Mouse (Mus musculus) hindbrain, embryonic 15.5 days (tissue): Measurements from ENCODE around the gene Jam3. TPM values are rescaled to one million over a fixed set of nuclear protein-coding genes. Genes with fewer than 3 reads are reported as not detected.

Experiments used
- ATAC-seq: fragments of 200-750 bp; cut with Nextera tagmentation; 2 replicates; pipeline ENCODE4 v1.8.0; 2017; ENCODE audit warnings: low read depth, moderate number of reproducible peaks, moderate TSS enrichment; ENCODE audit not compliant: low FRiP score
- H3K27ac ChIP-seq: fragments of 300-500 bp; sonication (generic); replicated peaks from 2 replicates; pipeline ENCODE4 v1.5.1; 2015; ENCODE audit warnings: mild to moderate bottlenecking, inconsistent platforms
- H3K27me3 ChIP-seq: fragments of 300-500 bp; sonication (generic); 2 replicates; pipeline ENCODE4 v1.6.1; 2015; ENCODE audit warnings: control low read depth, inconsistent platforms
- H3K36me3 ChIP-seq: fragments of 300-500 bp; sonication (generic); 2 replicates; pipeline ENCODE4 v1.6.1; 2015; ENCODE audit warnings: control low read depth, inconsistent platforms
- H3K4me1 ChIP-seq: fragments of 300-500 bp; sonication (generic); replicated peaks from 2 replicates; pipeline ENCODE4 v1.6.1; 2015; ENCODE audit warnings: control low read depth, inconsistent platforms
- H3K4me2 ChIP-seq: fragments of 300-500 bp; sonication (generic); 2 replicates; pipeline ENCODE4 v1.6.1; 2015; ENCODE audit warnings: moderate library complexity, mild to moderate bottlenecking, inconsistent platforms
- H3K4me3 ChIP-seq: fragments of 300-500 bp; sonication (generic); 2 replicates; pipeline ENCODE4 v1.5.1; 2015; ENCODE audit warnings: mild to moderate bottlenecking, inconsistent platforms
- H3K9ac ChIP-seq: fragments of 300-500 bp; sonication (generic); 2 replicates; pipeline ENCODE4 v1.6.1; 2015; ENCODE audit warnings: inconsistent platforms
- H3K9me3 ChIP-seq: fragments of 300-500 bp; sonication (generic); 2 replicates; pipeline ENCODE4 v1.6.1; 2016; ENCODE audit warnings: control low read depth, inconsistent platforms
- WGBS: fragments of 180-500 bp; shearing (Covaris S2); methylation state at CpG from one replicate; pipeline ENCODE4 v1.1.7; 2015; 5-methylcytosine and 5-hydroxymethylcytosine counted together
- polyA plus RNA-seq: library from polyadenylated mRNA; unstranded; fragments of >200 nt; fragmentation: Nextera tagmentation; extraction: Ambion mirVana; gene quantifications from 2 replicates; pipeline ENCODE4 v1.2.1, GENCODE M21; 2015

The Jam3 gene
- polyA plus RNA-seq, 1 experiment from 2014 or later: 46.7 TPM

DNA sequence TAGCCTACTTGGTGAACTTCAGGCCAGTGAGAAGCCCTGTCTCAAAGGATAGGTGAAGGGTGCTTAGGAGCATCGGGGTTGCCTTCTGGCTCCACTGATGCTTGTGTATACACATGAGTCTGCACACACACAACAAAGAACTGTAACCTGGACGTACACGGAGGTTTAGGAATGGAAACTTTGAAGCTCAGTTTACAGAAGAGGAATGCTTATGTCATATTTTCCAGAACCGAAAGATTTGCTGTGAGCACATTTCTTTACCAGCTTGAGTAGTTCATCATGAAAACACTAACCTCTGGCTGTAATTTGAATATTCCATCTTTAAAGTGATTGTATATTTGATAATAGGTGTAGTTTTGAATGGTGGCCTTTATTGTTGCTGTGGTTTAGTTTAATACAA is 84.3 kb downstream of the Jam3 start:
- WGBS: 95% methylated on average over 4 of the region's 4 CpGs
- Histone ChIP-seq H3K27ac (no peak overlapping the region), H3K4me1 (no peaks in the 10 kb centered on the region), H3K36me3 (peaks cover 54% of the 10 kb centered on the region), H3K9ac (no peak overlapping the region), H3K4me2 (no peak overlapping the region), H3K27me3 (no peaks in the 10 kb centered on the region), H3K4me3 (no peak overlapping the region), H3K9me3 (no peaks in the 10 kb centered on the region)
- ATAC-seq: no peak

GRCm38 (mm10) chr9:27058341-27058740 is 96.9 kb downstream of the Jam3 start:
- Histone ChIP-seq H3K27me3 (no peaks in the 10 kb centered on the region), H3K4me3 (no peak overlapping the region), H3K36me3 (peaks cover 59% of the 10 kb centered on the region), H3K27ac (no peak overlapping the region), H3K4me1 (no peaks in the 10 kb centered on the region), H3K4me2 (no peak overlapping the region), H3K9ac (no peak overlapping the region), H3K9me3 (no peaks in the 10 kb centered on the region)
- ATAC-seq: no peak
- 97% methylated on average over 5 of the region's 5 CpGs for WGBS

DNA sequence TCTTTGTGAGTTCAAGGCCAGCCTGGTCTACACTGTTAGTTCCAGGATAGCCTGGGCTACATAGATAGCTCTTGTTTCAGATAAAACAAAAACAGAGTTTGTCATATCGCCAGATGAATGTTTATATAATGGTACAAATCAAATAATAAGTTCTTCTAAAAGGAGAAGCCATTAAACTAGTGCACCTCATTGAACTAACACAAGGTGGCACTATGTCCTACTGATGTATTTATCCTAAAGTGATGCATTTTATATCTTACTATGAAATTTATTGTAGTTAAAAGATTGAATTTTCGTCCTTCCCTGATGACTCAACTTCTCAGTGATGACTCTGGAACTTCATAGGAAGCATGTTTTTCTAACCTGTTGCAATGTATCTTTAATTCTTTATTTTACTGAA is 105.7 kb downstream of the Jam3 start:
- Histone ChIP-seq H3K27me3 (no peaks in the 10 kb centered on the region), H3K4me3 (no peak overlapping the region), H3K9ac (no peak overlapping the region), H3K27ac (no peak overlapping the region), H3K36me3 (peaks cover 63% of the 10 kb centered on the region), H3K4me1 (no peaks in the 10 kb centered on the region), H3K4me2 (no peak overlapping the region), H3K9me3 (no peaks in the 10 kb centered on the region)
- 88% methylated on average over 2 of the region's 2 CpGs for WGBS
- ATAC-seq: no peak

Other genes starting within 250 kb of the Jam3 start
- gene Gm1110, start 232.3 kb downstream of the Jam3 start, polyA plus RNA-seq: 0.16 and 0.47 TPM in 2 replicates
- gene Acad8, start 155.9 kb downstream of the Jam3 start, polyA plus RNA-seq: 36.1 and 41.7 TPM in 2 replicates
- gene Thyn1, start 155.7 kb downstream of the Jam3 start, polyA plus RNA-seq: 130 and 131 TPM in 2 replicates
- gene Vps26b, start 125.4 kb downstream of the Jam3 start, polyA plus RNA-seq: 84.8 and 90.7 TPM in 2 replicates
- gene Ncapd3, start 125.2 kb downstream of the Jam3 start, polyA plus RNA-seq: 15.4 and 16.6 TPM in 2 replicates
- 23.2 and 25.4 TPM in 2 replicates for gene Igsf9b, start 143.8 kb upstream of the Jam3 start, polyA plus RNA-seq
- gene Spata19, start 241.4 kb upstream of the Jam3 start, polyA plus RNA-seq: not detected in 2 replicates